Mouse (Mus musculus) liver, embryonic 14.5 days (tissue): Measurements from ENCODE around the gene Sertad1. TPM values are rescaled to one million over a fixed set of nuclear protein-coding genes. Genes with fewer than 3 reads are reported as not detected.

ENCODE experiments used
- ATAC-seq: fragments of 200-750 bp; cut with Nextera tagmentation; 2 replicates; pipeline ENCODE4 v1.8.0; 2017; ENCODE audit warnings: moderate number of reproducible peaks, mild to moderate bottlenecking, moderate library complexity; ENCODE audit not compliant: insufficient read depth
- DNase-seq, 3 experiments: peaks; one replicate each; pipeline ENCODE4 v3.0.0-alpha.2; 2012 to 2013; ENCODE audit warnings: low read depth in 3 of 3, low spot score in 3 of 3
- H3K27ac ChIP-seq: fragments of 300-500 bp; sonication (generic); 2 replicates; pipeline ENCODE4 v1.5.1; 2014; ENCODE audit warnings: moderate library complexity, mild to moderate bottlenecking, control low read depth, inconsistent platforms
- H3K27me3 ChIP-seq: fragments of 300-500 bp; sonication (generic); 2 replicates; pipeline ENCODE4 v1.6.1; 2014; ENCODE audit warnings: mild to moderate bottlenecking, low read length, moderate library complexity; ENCODE audit not compliant: control insufficient read depth, insufficient read depth
- H3K36me3 ChIP-seq: fragments of 300-500 bp; sonication (generic); replicated peaks from 2 replicates; pipeline ENCODE4 v1.6.1; 2014; ENCODE audit warnings: low read depth; ENCODE audit not compliant: control insufficient read depth, insufficient read depth
- H3K4me1 ChIP-seq, 2 experiments: fragments of 200-500 bp in 1 of 2; fragments of 300-500 bp in 1 of 2; sonication (generic) in 1 of 2; replicated peaks; 2 replicates each; pipeline ENCODE4 v1.6.1; 2012 to 2014; ENCODE audit warnings: antibody characterized with exemption in 1 of 2, inconsistent platforms in 1 of 2, low read length in 1 of 2; ENCODE audit not compliant: control insufficient read depth in 2 of 2, insufficient read depth in 2 of 2
- H3K4me2 ChIP-seq: fragments of 300-500 bp; sonication (generic); 2 replicates; pipeline ENCODE4 v1.6.1; 2014; ENCODE audit warnings: low read depth, mild to moderate bottlenecking, control low read depth, moderate library complexity
- H3K4me3 ChIP-seq, 2 experiments: fragments of 200-500 bp in 1 of 2; fragments of 300-500 bp in 1 of 2; sonication (generic) in 1 of 2; 2 replicates each; pipeline ENCODE4 v1.5.1; 2012 to 2014; ENCODE audit warnings: low read depth in 2 of 2, low read length in 2 of 2, mild to moderate bottlenecking in 2 of 2, control low read depth in 1 of 2, inconsistent platforms in 1 of 2, moderate library complexity in 1 of 2; ENCODE audit not compliant: insufficient read depth in 1 of 2
- H3K9ac ChIP-seq: fragments of 300-500 bp; sonication (generic); replicated peaks from 2 replicates; pipeline ENCODE4 v1.6.1; 2014; ENCODE audit warnings: mild to moderate bottlenecking, control low read depth, moderate library complexity
- H3K9me3 ChIP-seq: fragments of 300-500 bp; sonication (generic); 2 replicates; pipeline ENCODE4 v1.6.1; 2016; ENCODE audit warnings: low read length, mixed read lengths; ENCODE audit not compliant: control insufficient read depth
- CTCF ChIP-seq: IDR thresholded peaks from 2 replicates; pipeline ENCODE4 v1.5.1; 2016; ENCODE audit warnings: antibody characterized with exemption, low read depth, control low read depth
- EP300 ChIP-seq: IDR thresholded peaks from 2 replicates; pipeline ENCODE4 v1.6.1; 2016; ENCODE audit warnings: antibody characterized with exemption, low read depth
- WGBS: fragments of 180-500 bp; shearing (Covaris S2); extraction: QIAGEN DNeasy Blood & Tissue Kit; methylation state at CpG from one replicate; pipeline ENCODE4 v1.1.7; 2014; ENCODE audit not compliant: insufficient replicate concordance; 5-methylcytosine and 5-hydroxymethylcytosine counted together
- polyA plus RNA-seq, 2 experiments: library from polyadenylated mRNA; depleted of rRNA in 1 of 2; stranded (reverse) in 1 of 2; unstranded in 1 of 2; fragments of >200 nt; fragmentation: Nextera tagmentation in 1 of 2; extraction: Ambion mirVana in 1 of 2; gene quantifications; 2 replicates each; pipeline versions ENCODE4 v1.2.1 to v1.2.3; 2012 to 2014

The Sertad1 gene
- polyA plus RNA-seq, 2 experiments = 9.9 to 20.3 TPM

- Histone ChIP-seq H3K4me1 (peaks cover 13 to 23% of the 10 kb centered on the region in 2 experiments), H3K27me3 (no peaks in the 10 kb centered on the region), H3K36me3 (peaks cover 18% of the 10 kb centered on the region), H3K9ac (peak within 1 kb of the TSS; percentile 82), H3K4me2 (peak within 1 kb of the TSS; percentile 74), H3K27ac (peak within 1 kb of the TSS; percentile 94), H3K4me3 (peak within 1 kb of the TSS; percentile 67 to 87), H3K9me3 (no peaks in the 10 kb centered on the region)
- DNase-seq = peak; percentile 96 to 97 (median 96)
- no peak for TF ChIP-seq EP300
- TF ChIP-seq CTCF = no peak
- peak; percentile 85 for ATAC-seq
- under 1% methylated on average over 36 of the region's 36 CpGs for WGBS
These were observed 13.4 kb upstream of the Sertad1 start, which contains the start of gene Sertad3 for GRCm38 (mm10) chr7:27473156-27473834. Gene Sertad3, plus strand, starts transcription at chr7:27473768.

- no peaks in the 10 kb centered on the region for H3K27me3 ChIP-seq
- under 1% methylated on average over 34 of the region's 34 CpGs for WGBS
- TF ChIP-seq EP300 = no peak
- TF ChIP-seq CTCF = no peak
- peak overlapping the region; percentile 67 to 87 for H3K4me3 ChIP-seq
- H3K9me3 ChIP-seq = no peaks in the 10 kb centered on the region
- peak overlapping the region; percentile 74 for H3K4me2 ChIP-seq
- peaks cover 19 to 29% of the 10 kb centered on the region in 2 experiments for H3K4me1 ChIP-seq
- DNase-seq = no peak
- H3K36me3 ChIP-seq = peaks cover 18% of the 10 kb centered on the region
- no peak for ATAC-seq
- peak overlapping the region; percentile 93 for H3K27ac ChIP-seq
- H3K9ac ChIP-seq = peak overlapping the region; percentile 70
These were observed 12.7 kb upstream of the Sertad1 start for GRCm38 (mm10) chr7:27473835-27474489.

GRCm38 (mm10) chr7:27474490-27474954, 12.2 kb upstream of the Sertad1 start:
- TF ChIP-seq EP300 = peak; percentile 59
- peak; percentile 84 for TF ChIP-seq CTCF
- peaks cover 22 to 34% of the 10 kb centered on the region in 2 experiments for H3K4me1 ChIP-seq
- H3K27ac ChIP-seq = peak overlapping the region; percentile 93
- DNase-seq (peak; percentile 99 to 100 (median 99)), ATAC-seq (peak; percentile 85)
- H3K36me3 ChIP-seq = peaks cover 18% of the 10 kb centered on the region
- peak overlapping the region; percentile 74 for H3K4me2 ChIP-seq
- no peaks in the 10 kb centered on the region for H3K9me3 ChIP-seq
- H3K4me3 ChIP-seq = peak overlapping the region; percentile 67 to 87
- WGBS = under 1% methylated on average over 23 of the region's 23 CpGs
- H3K27me3 ChIP-seq = no peaks in the 10 kb centered on the region
- peak overlapping the region; percentile 76 for H3K9ac ChIP-seq

GRCm38 (mm10) chr7:27475596-27475995, 11.1 kb upstream of the Sertad1 start:
- DNase-seq (no peak), ATAC-seq (no peak)
- peak overlapping the region; percentile 76 for H3K9ac ChIP-seq
- peaks cover 27 to 43% of the 10 kb centered on the region in 2 experiments for H3K4me1 ChIP-seq
- H3K9me3 ChIP-seq = no peaks in the 10 kb centered on the region
- WGBS = 82% methylated on average over 2 of the region's 2 CpGs
- peak overlapping the region; percentile 76; the same call in 1 of the 2 replicates for H3K27ac ChIP-seq
- TF ChIP-seq EP300 = no peak
- no peak for TF ChIP-seq CTCF
- H3K27me3 ChIP-seq = no peaks in the 10 kb centered on the region
- H3K4me3 ChIP-seq = peak overlapping the region; percentile 34 to 67
- peaks cover 18% of the 10 kb centered on the region for H3K36me3 ChIP-seq
- H3K4me2 ChIP-seq = peak overlapping the region; percentile 74

GRCm38 (mm10) chr7:27476098-27476635, 10.5 kb upstream of the Sertad1 start:
- Histone ChIP-seq H3K27ac (no peak overlapping the region), H3K36me3 (peaks cover 18% of the 10 kb centered on the region), H3K4me2 (peak overlapping the region; percentile 74), H3K4me1 (peaks cover 33 to 48% of the 10 kb centered on the region in 2 experiments), H3K9ac (no peak overlapping the region), H3K27me3 (no peaks in the 10 kb centered on the region), H3K4me3 (no peak overlapping the region), H3K9me3 (no peaks in the 10 kb centered on the region)
- TF ChIP-seq CTCF (no peak), EP300 (no peak)
- no peak for ATAC-seq
- WGBS = 90% methylated on average over 14 of the region's 14 CpGs
- no peak for DNase-seq
